ENCODE assay signal across 8 mouse cellular contexts in genomic region chr11:117056958-117057357, GRCm38 (mm10). TPM values are rescaled to one million over a fixed set of nuclear protein-coding genes. Genes with fewer than 3 reads are reported as not detected.
DNase-seq lines count a peak whose midpoint lies in the region; ATAC-seq lines count a peak whose summit lies in the region.

No protein-coding gene starts in this region.

- no peaks in the 10 kb centered on the region for H3K9me3 ChIP-seq in liver, embryonic 12.5 days (replicated peaks)
- no peaks in the 10 kb centered on the region for H3K9me3 ChIP-seq in intestine, embryonic 15.5 days
- no peaks in the 10 kb centered on the region for H3K9me3 ChIP-seq in stomach, embryonic 16.5 days (replicated peaks; ENCODE audit: control insufficient read depth, low read length)

- 10% methylated on average over 9 of the region's 9 CpGs for WGBS in liver, embryonic 12.5 days (ENCODE audit: insufficient replicate concordance)
- WGBS in intestine, embryonic 15.5 days, result 9% methylated on average over 9 of the region's 9 CpGs
- 10% methylated on average over 9 of the region's 9 CpGs for WGBS in stomach, embryonic 16.5 days

- intact Hi-C loops in left cerebral cortex, postnatal 4 days (cut with DNase I), result loop anchor here (5.0 to 10.0 kb wide), 2 partner anchors 170 to 392 kb away; no protein-coding TSS in a partner anchor

- no peak overlapping the region for H3K4me2 ChIP-seq in liver, embryonic 12.5 days
- no peak overlapping the region for H3K4me2 ChIP-seq in intestine, embryonic 15.5 days (replicated peaks)
- H3K4me2 ChIP-seq in stomach, embryonic 16.5 days (ENCODE audit: low read depth, low read length), result no peak overlapping the region

- DNase-seq in liver, result peak; percentile 55
- DNase-seq in cerebellum, adult 9-10 months, result peak; percentile 88
- DNase-seq in left cerebral cortex, postnatal 4 days, result peak; percentile 78

- no peak for ATAC-seq in liver, embryonic 12.5 days
- peak; percentile 83 for ATAC-seq in frontal cortex, adult (ENCODE audit: low TSS enrichment)
- ATAC-seq in intestine, embryonic 15.5 days, result peak; percentile 68
- ATAC-seq in monocyte, adult 5-6 weeks (replicated peaks; ENCODE audit: insufficient number of reproducible peaks, low FRiP score, low TSS enrichment, poor library complexity, severe bottlenecking), result peak; percentile 85
- peak; percentile 34; the same call in 1 of the 2 replicates for ATAC-seq in stomach, embryonic 16.5 days (ENCODE audit: insufficient read depth, low FRiP score)

- peaks cover 12% of the 10 kb centered on the region; the same call in 1 of the 2 replicates for H3K27me3 ChIP-seq in liver, embryonic 12.5 days (replicated peaks)
- H3K27me3 ChIP-seq in intestine, embryonic 15.5 days (replicated peaks), result no peaks in the 10 kb centered on the region
- peaks cover 3% of the 10 kb centered on the region; the same call in 1 of the 2 replicates for H3K27me3 ChIP-seq in stomach, embryonic 16.5 days (ENCODE audit: control insufficient read depth, insufficient read depth, low read length)

- H3K4me3 ChIP-seq in liver, embryonic 12.5 days, result no peak overlapping the region
- no peak overlapping the region for H3K4me3 ChIP-seq in intestine, embryonic 15.5 days (replicated peaks)
- no peak overlapping the region for H3K4me3 ChIP-seq in stomach, embryonic 16.5 days (replicated peaks; ENCODE audit: low read length)

- no peak overlapping the region for H3K27ac ChIP-seq in liver, embryonic 12.5 days
- no peak overlapping the region for H3K27ac ChIP-seq in intestine, embryonic 15.5 days
- H3K27ac ChIP-seq in stomach, embryonic 16.5 days (ENCODE audit: low read length), result no peak overlapping the region

- no peaks in the 10 kb centered on the region for H3K36me3 ChIP-seq in liver, embryonic 12.5 days
- H3K36me3 ChIP-seq in intestine, embryonic 15.5 days, result no peaks in the 10 kb centered on the region
- H3K36me3 ChIP-seq in stomach, embryonic 16.5 days (ENCODE audit: control insufficient read depth, insufficient read depth, low read length), result no peaks in the 10 kb centered on the region

- peaks cover 35% of the 10 kb centered on the region for H3K4me1 ChIP-seq in liver, embryonic 12.5 days
- H3K4me1 ChIP-seq in intestine, embryonic 15.5 days (replicated peaks), result 0 out of 2 replicates have a peak, but pooled peaks cover 2% of the 10 kb centered on the region
- 0 out of 2 replicates have a peak, but pooled peaks cover 6% of the 10 kb centered on the region for H3K4me1 ChIP-seq in stomach, embryonic 16.5 days (ENCODE audit: control insufficient read depth, insufficient read depth, low read length)

- no peak overlapping the region for H3K9ac ChIP-seq in liver, embryonic 12.5 days
- H3K9ac ChIP-seq in intestine, embryonic 15.5 days, result no peak overlapping the region
- no peak overlapping the region for H3K9ac ChIP-seq in stomach, embryonic 16.5 days (ENCODE audit: low read length)

RNA-seq across cellular contexts. Expression of gene Sec14l1, which starts 58.0 kb away (rescaled TPM):
- 26.9 and 27.5 TPM in 2 replicates for polyA plus RNA-seq in liver, embryonic 12.5 days (2016; fragmentation: Nextera tagmentation; extraction: Ambion mirVana)
- 30.4 and 30.7 TPM in 2 replicates for polyA plus RNA-seq in intestine, embryonic 15.5 days (2015; fragmentation: Nextera tagmentation; extraction: Ambion mirVana)
- total RNA-seq in left cerebral cortex, postnatal 4 days (2021), result 100 to 1,000 TPM; 127 to 130 TPM
- total RNA-seq in monocyte, adult 5-6 weeks (2017), result 65.4 to 73.2 TPM (median 72.7 TPM) in 3 replicates
- polyA plus RNA-seq in stomach, embryonic 16.5 days (2015; fragmentation: Nextera tagmentation; extraction: Ambion mirVana), result 61.7 and 62.5 TPM in 2 replicates
